Mouse (Mus musculus): ENCODE measurements around the gene Cyth1.

GRCm38 (mm10) chr11:118145092-118145491 is 103.3 kb downstream of the Cyth1 start:
- no peak for TF ChIP-seq POLR2A (IDR thresholded peaks at IDR 0.05; ENCODE audit: borderline replicate concordance, insufficient read depth, low read length)
- TF ChIP-seq CTCF (IDR thresholded peaks at IDR 0.05; ENCODE audit: borderline replicate concordance, insufficient read depth, low read depth, low read length) = no peak
